8 mouse cellular contexts compared by ENCODE assay signal in the genomic region with DNA sequence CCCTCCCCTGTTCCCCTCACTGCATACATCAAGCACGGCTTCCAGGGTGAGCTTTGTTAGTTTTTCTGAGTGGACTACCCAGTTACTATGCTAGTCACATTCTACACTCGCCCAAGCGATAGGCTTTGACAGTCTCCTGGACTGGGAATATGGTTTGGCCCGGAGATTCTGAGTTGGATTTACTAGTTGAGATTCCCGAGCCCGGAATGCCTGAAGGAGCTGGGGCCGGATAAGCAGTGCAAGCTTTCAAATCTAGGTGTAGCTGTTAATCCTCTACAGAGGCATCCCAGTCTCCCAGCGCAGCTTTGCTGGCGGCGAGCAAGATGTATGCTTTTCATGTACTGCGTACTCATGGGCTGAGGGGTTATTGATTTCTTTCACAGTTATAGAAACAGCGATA. TPM values are rescaled to one million over a fixed set of nuclear protein-coding genes. Genes with fewer than 3 reads are reported as not detected.
A peak's percentile ranks its signal among the peaks of the same experiment; 100 is the strongest.
DNase-seq lines count a peak whose midpoint lies in the region; ATAC-seq lines count a peak whose summit lies in the region.

No protein-coding gene starts in this region.

- H3K9ac ChIP-seq in kidney, embryonic 16.5 days (replicated peaks; ENCODE audit: low read length) = peak overlapping the region; percentile 79
- H3K9ac ChIP-seq in limb, embryonic 12.5 days (replicated peaks) = peak overlapping the region; percentile 70
- peak overlapping the region; percentile 62 for H3K9ac ChIP-seq in midbrain, embryonic 15.5 days

- under 1% methylated on average over 12 of the region's 12 CpGs for WGBS in kidney, embryonic 16.5 days
- WGBS in limb, embryonic 12.5 days = 1% methylated on average over 12 of the region's 12 CpGs
- under 1% methylated on average over 12 of the region's 12 CpGs for WGBS in midbrain, embryonic 15.5 days

- no peaks in the 10 kb centered on the region for H3K27me3 ChIP-seq in kidney, embryonic 16.5 days (ENCODE audit: insufficient read depth, low read length)
- H3K27me3 ChIP-seq in limb, embryonic 12.5 days = peaks cover 5% of the 10 kb centered on the region; the same call in 1 of the 2 replicates
- no peaks in the 10 kb centered on the region for H3K27me3 ChIP-seq in midbrain, embryonic 15.5 days (replicated peaks)

- H3K36me3 ChIP-seq in kidney, embryonic 16.5 days (ENCODE audit: insufficient read depth, low read length) = no peaks in the 10 kb centered on the region
- H3K36me3 ChIP-seq in limb, embryonic 12.5 days = no peaks in the 10 kb centered on the region
- H3K36me3 ChIP-seq in midbrain, embryonic 15.5 days (replicated peaks) = no peaks in the 10 kb centered on the region

- peak overlapping the region; percentile 76 for H3K4me2 ChIP-seq in kidney, embryonic 16.5 days (replicated peaks; ENCODE audit: low read depth, low read length)
- H3K4me2 ChIP-seq in limb, embryonic 12.5 days = peak overlapping the region; percentile 63
- H3K4me2 ChIP-seq in midbrain, embryonic 15.5 days = peak overlapping the region; percentile 48

- H3K4me3 ChIP-seq in kidney, embryonic 16.5 days (ENCODE audit: low read length) = peak overlapping the region; percentile 70
- H3K4me3 ChIP-seq in limb, embryonic 12.5 days (replicated peaks) = peak overlapping the region; percentile 64
- peak overlapping the region; percentile 60 for H3K4me3 ChIP-seq in midbrain, embryonic 15.5 days

- H3K4me1 ChIP-seq in kidney, embryonic 16.5 days (ENCODE audit: insufficient read depth, low read length) = peaks cover 22% of the 10 kb centered on the region
- peaks cover 20% of the 10 kb centered on the region for H3K4me1 ChIP-seq in limb, embryonic 12.5 days (replicated peaks)
- peaks cover 22% of the 10 kb centered on the region for H3K4me1 ChIP-seq in midbrain, embryonic 15.5 days

- DNase-seq in adrenal gland, adult (ENCODE audit: inconsistent age in 2 of 2, low spot score in 1 of 2) = peak; percentile 23 to 79
- peak; percentile 77 for DNase-seq in cerebellum, adult 9-10 months
- peak; percentile 43 to 59 for DNase-seq in frontal cortex, postnatal 14 days (ENCODE audit: low spot score in 2 of 2)
- peak; percentile 42 for DNase-seq in urinary bladder, adult 2 months (ENCODE audit: low spot score)
- DNase-seq in thymus, postnatal 25 days = no peak

- peak; percentile 61 for ATAC-seq in kidney, embryonic 16.5 days (ENCODE audit: low FRiP score, low TSS enrichment)
- ATAC-seq in limb, embryonic 12.5 days (ENCODE audit: insufficient number of reproducible peaks, insufficient read depth, low FRiP score, low TSS enrichment, low read depth) = no peak
- peak; percentile 69 for ATAC-seq in midbrain, embryonic 15.5 days (replicated peaks)

- H3K9me3 ChIP-seq in kidney, embryonic 16.5 days (ENCODE audit: low read length) = no peaks in the 10 kb centered on the region
- H3K9me3 ChIP-seq in limb, embryonic 12.5 days = no peaks in the 10 kb centered on the region
- H3K9me3 ChIP-seq in midbrain, embryonic 15.5 days = no peaks in the 10 kb centered on the region

- 0 out of 2 replicates have a peak overlapping the region, but pooled peaks have one; percentile 80 for H3K27ac ChIP-seq in kidney, embryonic 16.5 days (ENCODE audit: low read length)
- peak overlapping the region; percentile 89 for H3K27ac ChIP-seq in limb, embryonic 12.5 days
- peak overlapping the region; percentile 83 for H3K27ac ChIP-seq in midbrain, embryonic 15.5 days

RNA-seq across cellular contexts. Expression of a gene that starts 0.8 kb away (rescaled TPM):
- polyA plus RNA-seq in kidney, embryonic 16.5 days (2015; fragmentation: Nextera tagmentation; extraction: Ambion mirVana) = 26.6 and 27.7 TPM in 2 replicates
- 51.9 and 58.2 TPM in 2 replicates for polyA plus RNA-seq in limb, embryonic 12.5 days (2016; fragmentation: Nextera tagmentation; extraction: Ambion mirVana)
- 43.6 and 45.8 TPM in 2 replicates for polyA plus RNA-seq in midbrain, embryonic 15.5 days (2015; fragmentation: Nextera tagmentation; extraction: Ambion mirVana)
- polyA plus RNA-seq in urinary bladder, adult 2 months (2012; rRNA removed) = 13.8 and 14.9 TPM in 2 replicates
